Mouse (Mus musculus): ENCODE measurements around the gene Pgs1.

Gene Pgs1

GRCm38 (mm10) chr11:117976081-117976582, 10.0 kb upstream of the Pgs1 start:
- DNase-seq (ENCODE audit: low spot score in 2 of 2) = no peak

- no peak for DNase-seq (ENCODE audit: low spot score in 2 of 2)
Observed at GRCm38 (mm10) chr11:117977694-117978360, 8.3 kb upstream of the Pgs1 start.

- DNase-seq (ENCODE audit: low spot score in 2 of 2) = no peak
Observed at GRCm38 (mm10) chr11:117979388-117979787, 6.7 kb upstream of the Pgs1 start.

GRCm38 (mm10) chr11:117982426-117982825, 3.7 kb upstream of the Pgs1 start:
- DNase-seq (ENCODE audit: low spot score in 2 of 2) = no peak

- DNase-seq (ENCODE audit: low spot score in 2 of 2) = no peak
Observed at GRCm38 (mm10) chr11:117983770-117984169, 2.3 kb upstream of the Pgs1 start.

GRCm38 (mm10) chr11:117987032-117987451, 950 bp downstream of the Pgs1 start:
- DNase-seq (ENCODE audit: low spot score in 2 of 2) = no peak

- no peak for DNase-seq (ENCODE audit: low spot score in 2 of 2)
Observed at GRCm38 (mm10) chr11:117987968-117988367, 1.9 kb downstream of the Pgs1 start.

- no peak for DNase-seq (ENCODE audit: low spot score in 2 of 2)
Observed at GRCm38 (mm10) chr11:117989241-117989640, 3.1 kb downstream of the Pgs1 start.

- DNase-seq (ENCODE audit: low spot score in 2 of 2) = no peak
Observed at GRCm38 (mm10) chr11:117989926-117990325, 3.8 kb downstream of the Pgs1 start.

- DNase-seq (ENCODE audit: low spot score in 2 of 2) = no peak
Observed at GRCm38 (mm10) chr11:117991502-117992470, 5.7 kb downstream of the Pgs1 start.

- DNase-seq (ENCODE audit: low spot score in 2 of 2) = no peak
Observed at GRCm38 (mm10) chr11:117993190-117994175, 7.4 kb downstream of the Pgs1 start.

GRCm38 (mm10) chr11:117994250-117995057, 8.4 kb downstream of the Pgs1 start:
- no peak for DNase-seq (ENCODE audit: low spot score in 2 of 2)

- no peak for DNase-seq (ENCODE audit: low spot score in 2 of 2)
Observed at GRCm38 (mm10) chr11:117995255-117995654, 9.2 kb downstream of the Pgs1 start.

- DNase-seq (ENCODE audit: low spot score in 2 of 2) = no peak
Observed at GRCm38 (mm10) chr11:117995661-117996060, 9.6 kb downstream of the Pgs1 start.

- no peak for DNase-seq (ENCODE audit: low spot score in 2 of 2)
Observed at GRCm38 (mm10) chr11:117996066-117996465, 10.0 kb downstream of the Pgs1 start.

- no peak for DNase-seq (ENCODE audit: low spot score in 2 of 2)
Observed at GRCm38 (mm10) chr11:117997085-117997484, 11.0 kb downstream of the Pgs1 start.

GRCm38 (mm10) chr11:117998356-117998755, 12.3 kb downstream of the Pgs1 start:
- DNase-seq (ENCODE audit: low spot score in 2 of 2) = no peak

GRCm38 (mm10) chr11:117999260-117999934, 13.3 kb downstream of the Pgs1 start:
- no peak for DNase-seq (ENCODE audit: low spot score in 2 of 2)

- DNase-seq (ENCODE audit: low spot score in 2 of 2) = no peak
Observed at GRCm38 (mm10) chr11:118000083-118000482, 14.0 kb downstream of the Pgs1 start.

Measured in frontal cortex, postnatal 25 days (tissue).